Mouse (Mus musculus) gastrocnemius, adult 2 months (tissue): Measurements from ENCODE around the gene Olfr491. TPM values are rescaled to one million over a fixed set of nuclear protein-coding genes. Genes with fewer than 3 reads are reported as not detected.

Source experiments
- DNase-seq: peaks from one replicate; pipeline ENCODE4 v3.0.0; 2022
- H3K27ac ChIP-seq: fragments of 200-600 bp; 2 replicates; pipeline ENCODE4 v1.8.1; 2022; ENCODE audit warnings: mild to moderate bottlenecking
- H3K4me3 ChIP-seq: fragments of 200-600 bp; 2 replicates; pipeline ENCODE4 v1.8.1; 2022; ENCODE audit warnings: mild to moderate bottlenecking, moderate library complexity
- CTCF ChIP-seq: fragments of 200-600 bp; IDR thresholded peaks from 2 replicates; pipeline ENCODE4 v1.8.1; 2022; ENCODE audit warnings: antibody characterized with exemption, mild to moderate bottlenecking, moderate library complexity
- intact Hi-C: fragments of 180-260 bp; cut with DNase I; formaldehyde crosslinking; loops from one replicate; pipeline ENCODE4 v1.15.1; 2025
- long read RNA-seq, 2 experiments: library from polyadenylated mRNA; stranded (forward); transcript quantifications; one replicate each; pipeline ENCODE4 v2.0.0; 2021
- total RNA-seq, 2 experiments: library from RNA; stranded (reverse); gene quantifications; 2 replicates each; pipeline ENCODE4 v1.2.3; 2021

The Olfr491 gene
- not detected for total RNA-seq
- long read RNA-seq, experiment 1, result 0 reads
- long read RNA-seq, experiment 2, result 0 reads

- H3K4me3 ChIP-seq, result no peak within 1 kb of the TSS
- no peak for TF ChIP-seq CTCF
- H3K27ac ChIP-seq, result no peak within 1 kb of the TSS
- intact Hi-C loops, result no loop called here
- no peak for DNase-seq
Observed at GRCm38 (mm10) chr7:108313151-108313550, at the start of gene Olfr491. TSS of gene Olfr491 (plus strand) at chr7:108313451.

- Histone ChIP-seq H3K4me3 (no peak within 1 kb of the TSS), H3K27ac (no peak within 1 kb of the TSS)
- TF ChIP-seq CTCF, result no peak
- intact Hi-C loops, result no loop called here
- DNase-seq, result no peak
Observed at GRCm38 (mm10) chr7:108288834-108289233, 24.4 kb upstream of the Olfr491 start, which contains the start of gene Olfr490. TSS of gene Olfr490 (minus strand) at chr7:108288934.

GRCm38 (mm10) chr7:108323574-108323973 is 10.3 kb downstream of the Olfr491 start, which contains the start of gene Olfr492:
TSS of gene Olfr492 (minus strand) at chr7:108323674.
- intact Hi-C loops, result no loop called here

GRCm38 (mm10) chr7:108346879-108347278 is 33.6 kb downstream of the Olfr491 start, which contains the start of gene Olfr493:
TSS of gene Olfr493 (minus strand) at chr7:108346979.
- no peak within 1 kb of the TSS for H3K4me3 ChIP-seq
- no peak within 1 kb of the TSS for H3K27ac ChIP-seq
- TF ChIP-seq CTCF, result no peak
- DNase-seq, result no peak
- intact Hi-C loops, result no loop called here

More at GRCm38 (mm10) chr7:108323574-108323973, 10.3 kb downstream of the Olfr491 start, which contains the start of gene Olfr492:
- no peak for DNase-seq
- no peak for TF ChIP-seq CTCF
- Histone ChIP-seq H3K4me3 (no peak within 1 kb of the TSS), H3K27ac (no peak within 1 kb of the TSS)

GRCm38 (mm10) chr7:108365035-108365434 is 51.8 kb downstream of the Olfr491 start, which contains the start of gene Olfr494:
TSS of gene Olfr494 (plus strand) at chr7:108365335.
- no peak for DNase-seq
- TF ChIP-seq CTCF, result no peak
- Histone ChIP-seq H3K27ac (no peak within 1 kb of the TSS), H3K4me3 (no peak within 1 kb of the TSS)
- intact Hi-C loops, result no loop called here

Other genes starting within 250 kb of the Olfr491 start
- gene Olfr480, start 246.1 kb upstream of the Olfr491 start, total RNA-seq, result not detected
- not detected for gene Olfr481, start 233.6 kb upstream of the Olfr491 start, total RNA-seq
- under 1 TPM; 0.64 to 0.81 TPM for gene Olfr482, start 215.9 kb upstream of the Olfr491 start, total RNA-seq
- gene Olfr483, start 212.6 kb upstream of the Olfr491 start, total RNA-seq, result not detected
- gene Olfr484, start 186.0 kb upstream of the Olfr491 start, total RNA-seq, result not detected
- not detected for gene Olfr485, start 153.6 kb upstream of the Olfr491 start, total RNA-seq
- not detected for gene Olfr486, start 140.7 kb upstream of the Olfr491 start, total RNA-seq
- not detected for gene Olfr487, start 98.8 kb upstream of the Olfr491 start, total RNA-seq
- gene Olfr488, start 55.1 kb upstream of the Olfr491 start, total RNA-seq, result not detected
- gene Olfr490, start 24.5 kb upstream of the Olfr491 start, total RNA-seq, result not detected
- gene Olfr492, start 10.2 kb downstream of the Olfr491 start, total RNA-seq, result not detected
- not detected for gene Olfr493, start 33.5 kb downstream of the Olfr491 start, total RNA-seq
- gene Olfr494, start 51.9 kb downstream of the Olfr491 start, total RNA-seq, result not detected
- gene Olfr495, start 79.7 kb downstream of the Olfr491 start, total RNA-seq, result not detected
- gene Olfr497, start 107.0 kb downstream of the Olfr491 start, total RNA-seq, result not detected
- not detected for gene Olfr498, start 151.9 kb downstream of the Olfr491 start, total RNA-seq
- gene Olfr502, start 211.6 kb downstream of the Olfr491 start, total RNA-seq, result not detected
- not detected for gene Olfr503, start 231.1 kb downstream of the Olfr491 start, total RNA-seq